Mouse (Mus musculus): Measurements from ENCODE around the gene Lrmda.
A peak's percentile ranks its signal among the peaks of the same experiment; 100 is the strongest.

Gene Lrmda

DNA sequence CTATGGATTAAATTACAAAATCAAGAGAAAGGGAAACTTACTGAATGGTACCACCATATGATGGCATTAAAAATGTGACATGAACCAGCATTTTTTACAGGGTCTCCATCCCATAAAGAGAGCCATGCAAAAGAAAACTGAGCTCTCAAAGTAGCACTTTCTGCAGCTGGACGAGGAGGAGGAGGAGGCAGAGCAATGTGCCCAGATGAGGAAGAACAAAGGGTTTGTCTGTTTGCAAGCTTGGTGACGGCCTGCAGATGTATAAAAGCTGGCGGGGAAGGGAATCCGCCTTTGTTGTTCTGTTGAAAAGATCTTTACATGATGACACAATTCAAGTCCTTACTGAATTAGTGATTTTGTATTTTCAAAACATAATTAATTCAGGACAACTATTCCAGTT is 841.1 kb downstream of the Lrmda start:
- no peak for DNase-seq (ENCODE audit: low spot score in 2 of 2)

DNA sequence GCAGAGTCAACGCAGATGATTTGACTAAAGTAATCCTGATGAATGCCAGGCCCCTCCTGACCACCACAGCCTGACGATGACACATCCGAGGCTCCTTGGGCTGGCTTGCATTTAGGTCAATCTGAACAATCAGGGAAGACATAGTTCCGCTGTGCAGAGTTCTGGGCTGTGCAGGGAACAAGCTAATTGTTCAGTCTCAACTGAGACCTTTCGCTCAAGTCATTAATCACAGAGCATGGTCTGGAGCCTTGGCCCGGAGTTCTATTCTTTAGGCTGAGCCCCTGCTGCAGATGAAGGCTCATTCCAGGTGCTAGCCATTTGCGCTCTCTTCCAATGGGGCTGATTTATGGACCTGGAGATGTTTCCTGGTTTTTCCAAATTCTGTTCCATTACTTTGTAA is 844.6 kb downstream of the Lrmda start:
- DNase-seq (ENCODE audit: low spot score in 2 of 2), result no peak

DNA sequence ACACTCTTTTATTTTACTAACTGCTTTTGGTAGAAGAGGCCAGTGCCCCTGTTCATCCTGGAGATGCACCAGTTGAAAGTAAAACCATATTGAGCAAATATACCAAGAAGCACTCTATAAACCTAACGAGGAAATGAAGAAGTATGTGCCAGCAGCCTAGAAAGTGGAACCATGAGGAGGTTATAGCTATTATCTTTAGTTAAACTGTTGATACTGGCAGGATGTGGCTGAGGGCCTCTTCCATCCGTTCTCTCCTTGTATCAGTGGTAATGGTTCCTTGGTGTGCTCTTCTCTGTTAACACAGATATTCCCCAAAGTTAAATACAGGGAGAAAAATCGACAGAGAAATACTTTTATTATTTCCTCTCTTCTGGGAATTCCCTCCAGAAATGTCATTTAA is 855.1 kb downstream of the Lrmda start:
- no peak for DNase-seq (ENCODE audit: low spot score in 2 of 2)

DNA sequence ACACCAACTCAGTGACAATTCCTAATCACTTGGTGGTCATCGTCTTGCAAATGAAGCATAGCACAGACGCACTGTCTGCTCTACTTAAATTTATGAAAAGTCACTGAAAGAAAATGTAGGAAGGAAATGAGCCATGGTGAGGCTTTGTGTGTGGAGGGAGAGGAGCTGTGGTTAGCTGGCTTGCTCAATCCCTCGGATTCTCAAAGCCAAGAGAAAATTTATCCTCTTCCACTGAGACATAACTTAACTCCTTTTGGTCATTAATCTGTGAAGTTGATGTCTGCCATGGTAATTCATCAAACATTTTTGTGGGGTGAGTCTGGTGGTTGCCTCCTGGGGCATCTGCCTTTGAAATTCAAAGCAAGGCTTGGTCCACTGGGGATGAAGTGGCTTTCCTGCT is 867.7 kb downstream of the Lrmda start:
- no peak for DNase-seq (ENCODE audit: low spot score in 2 of 2)

DNA sequence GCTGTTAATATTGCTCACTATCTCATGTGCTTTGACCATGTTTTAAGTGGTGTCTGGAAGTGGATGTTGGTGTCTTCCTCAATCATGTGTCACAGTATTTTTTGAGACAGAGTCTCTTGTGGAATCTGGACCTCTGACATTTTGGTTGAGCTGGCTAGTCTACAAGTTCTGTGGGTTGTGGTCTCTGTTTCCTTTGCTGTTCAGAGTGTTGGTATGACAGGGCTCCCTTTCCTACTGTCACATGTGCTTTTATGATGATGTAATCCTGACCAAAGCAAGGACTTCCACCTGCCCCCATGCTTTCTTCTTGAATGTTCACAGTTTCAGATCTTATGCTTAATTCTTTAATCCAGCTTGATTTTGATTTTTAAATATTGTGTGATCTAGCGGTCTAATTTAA is 879.8 kb downstream of the Lrmda start:
- DNase-seq (ENCODE audit: low spot score in 2 of 2), result no peak

DNA sequence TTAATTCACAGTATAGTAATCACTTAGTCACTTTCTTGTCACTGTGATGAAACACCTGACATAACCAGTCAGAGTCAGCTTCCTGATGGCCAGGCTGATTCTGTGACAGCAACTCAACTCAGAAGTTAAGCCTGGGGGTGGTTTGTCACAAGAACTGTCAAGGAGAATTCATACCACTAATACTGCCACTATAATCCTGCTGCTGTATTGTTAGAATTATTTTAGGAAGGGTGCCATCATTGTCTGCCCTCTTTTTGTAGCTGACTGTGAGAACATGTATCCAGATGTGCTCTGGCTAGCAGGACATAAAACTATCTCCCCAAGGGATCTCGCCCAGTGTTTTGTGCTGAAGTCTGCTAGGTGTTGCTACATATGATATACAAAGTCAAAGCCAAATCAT is 882.6 kb downstream of the Lrmda start:
- DNase-seq (ENCODE audit: low spot score in 2 of 2), result no peak

DNA sequence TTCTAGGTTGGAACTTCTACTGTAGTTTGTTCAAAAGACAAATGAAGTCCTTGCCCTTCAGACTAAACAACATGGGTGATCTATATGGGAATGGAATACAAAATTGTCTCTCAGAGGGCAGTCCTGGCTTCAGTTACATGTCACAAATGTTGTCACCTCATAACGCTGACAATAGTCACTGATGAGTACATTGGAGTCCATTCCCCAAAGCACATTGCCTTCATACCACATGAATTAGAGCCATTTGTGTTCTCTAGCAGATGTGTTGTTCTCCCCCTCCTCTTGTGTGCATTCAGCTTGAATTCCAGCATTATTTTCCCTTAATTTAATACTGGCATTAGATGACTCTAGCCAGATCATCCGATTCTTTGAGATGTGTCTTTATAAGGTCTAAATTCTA is 883.4 kb downstream of the Lrmda start:
- no peak for DNase-seq (ENCODE audit: low spot score in 2 of 2)

DNA sequence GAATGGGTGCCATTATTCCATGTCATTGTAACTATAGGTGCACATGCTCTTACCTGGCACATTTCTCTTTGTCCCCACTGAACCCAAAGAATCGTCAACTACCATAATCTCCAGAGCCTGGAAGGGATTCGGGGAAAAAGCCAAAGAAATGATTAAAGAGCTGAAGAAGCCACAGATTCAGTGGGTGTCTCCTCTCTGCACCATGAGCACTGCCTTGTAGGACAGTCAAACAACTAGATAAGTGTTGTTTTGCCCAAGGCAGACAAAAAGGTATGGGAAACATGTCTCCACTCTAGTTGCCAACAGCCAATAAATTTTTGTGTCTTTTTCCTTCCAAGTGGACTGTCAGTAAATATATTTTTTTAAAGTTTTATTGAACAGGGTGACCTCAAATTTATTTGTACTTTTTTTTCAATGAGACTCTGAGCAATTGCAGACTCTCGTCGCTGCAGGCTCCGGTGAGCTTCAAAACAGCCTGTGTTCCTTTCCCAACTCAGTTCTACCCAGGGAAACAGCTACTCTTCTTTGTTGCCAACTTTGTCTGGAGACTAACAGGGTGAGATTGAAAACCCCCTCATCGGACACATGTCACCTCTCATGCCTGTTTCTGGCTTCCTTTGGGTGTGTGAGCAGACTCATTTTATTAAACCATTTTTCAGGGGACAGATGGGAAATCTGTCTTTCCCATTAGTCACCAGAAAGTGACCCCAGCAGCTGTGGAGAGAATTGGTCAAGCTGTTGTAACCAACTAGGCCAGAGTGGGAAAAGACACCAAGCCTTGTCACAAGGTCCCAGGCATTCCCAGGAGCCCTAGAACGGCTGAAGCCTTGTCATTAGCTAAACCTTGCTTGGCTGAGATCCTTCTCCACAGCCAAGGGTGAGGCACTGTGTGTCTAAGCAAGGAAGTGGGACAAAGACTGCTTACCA is 886.5 kb downstream of the Lrmda start:
- no peak for DNase-seq (ENCODE audit: low spot score in 2 of 2)

DNA sequence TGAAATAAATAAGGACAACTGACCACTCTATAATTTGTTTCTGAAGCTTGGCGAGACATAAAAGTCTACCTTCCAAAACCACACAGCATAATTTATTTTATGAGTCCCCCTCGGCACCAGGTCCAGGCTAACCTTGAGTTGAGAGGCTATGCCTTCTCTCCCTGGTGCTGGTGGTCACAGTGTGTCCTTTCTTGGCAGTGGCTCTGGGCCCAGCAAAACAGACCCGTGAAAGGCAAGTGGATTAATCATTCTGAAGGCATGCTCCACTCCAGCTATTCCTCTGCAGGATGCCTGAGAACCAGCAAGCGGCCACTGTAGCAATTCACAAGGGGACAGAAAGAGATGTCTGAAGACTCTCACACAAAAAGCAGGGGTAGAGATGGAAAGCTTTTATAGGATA is 887.2 kb downstream of the Lrmda start:
- DNase-seq (ENCODE audit: low spot score in 2 of 2), result peak in 1 of 2 experiments; percentile 15

DNA sequence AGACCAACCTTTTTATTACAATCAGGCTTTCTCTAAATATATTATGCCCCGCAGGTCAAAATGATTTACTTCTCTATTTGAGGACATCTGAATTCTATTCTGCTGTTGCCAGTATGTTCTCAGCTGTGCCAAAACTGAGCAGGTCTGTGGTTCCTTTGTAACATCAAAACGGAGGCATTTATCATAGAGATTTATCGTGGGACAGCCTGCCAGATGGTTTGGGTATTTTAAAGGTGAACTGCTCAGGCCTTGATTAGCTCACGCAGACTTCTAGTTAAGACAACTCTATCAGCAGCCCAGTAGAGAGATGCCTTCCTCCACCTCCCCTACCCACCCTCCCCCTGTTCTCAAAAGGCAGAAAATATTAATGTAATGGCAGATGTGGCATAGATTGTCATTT is 887.7 kb downstream of the Lrmda start:
- no peak for DNase-seq (ENCODE audit: low spot score in 2 of 2)

DNA sequence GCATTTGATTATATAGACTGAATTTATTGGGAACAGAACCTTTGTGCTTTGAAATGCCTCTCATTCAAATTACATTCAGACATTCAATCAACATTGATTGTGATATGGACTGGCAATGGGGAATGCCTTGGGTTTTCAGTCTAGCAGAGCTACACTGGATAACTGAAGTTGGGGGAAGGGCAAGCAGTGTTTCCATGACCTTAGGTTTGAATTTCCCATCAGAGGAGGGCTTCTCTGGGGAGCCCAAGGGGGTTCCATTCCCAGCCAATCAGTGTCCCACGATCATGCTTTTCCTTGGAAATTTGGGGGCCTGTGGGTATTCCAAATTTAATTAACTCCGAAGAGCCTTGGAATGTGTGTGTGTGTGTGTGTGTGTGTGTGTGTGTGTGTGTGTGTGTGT is 888.5 kb downstream of the Lrmda start:
- no peak for DNase-seq (ENCODE audit: low spot score in 2 of 2)

DNA sequence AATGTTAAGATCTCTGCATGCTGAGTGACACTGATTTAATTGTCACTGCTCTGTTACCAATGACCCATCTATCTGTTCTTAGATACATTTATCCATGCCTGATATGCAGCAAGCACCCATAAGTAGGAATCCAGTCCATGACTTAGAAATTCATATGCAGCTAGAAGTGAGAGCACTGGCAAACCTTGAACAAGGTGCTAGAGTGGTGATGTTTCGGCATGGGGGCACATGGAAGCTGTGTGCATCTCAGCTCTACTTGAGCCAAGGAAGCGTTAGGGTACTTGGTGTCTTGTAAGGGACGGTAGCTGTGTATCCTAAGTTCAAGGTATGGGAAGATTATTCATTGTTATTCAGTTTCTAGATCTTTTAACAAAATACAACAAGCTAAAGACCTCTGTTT is 896.0 kb downstream of the Lrmda start:
- no peak for DNase-seq (ENCODE audit: low spot score in 2 of 2)

DNA sequence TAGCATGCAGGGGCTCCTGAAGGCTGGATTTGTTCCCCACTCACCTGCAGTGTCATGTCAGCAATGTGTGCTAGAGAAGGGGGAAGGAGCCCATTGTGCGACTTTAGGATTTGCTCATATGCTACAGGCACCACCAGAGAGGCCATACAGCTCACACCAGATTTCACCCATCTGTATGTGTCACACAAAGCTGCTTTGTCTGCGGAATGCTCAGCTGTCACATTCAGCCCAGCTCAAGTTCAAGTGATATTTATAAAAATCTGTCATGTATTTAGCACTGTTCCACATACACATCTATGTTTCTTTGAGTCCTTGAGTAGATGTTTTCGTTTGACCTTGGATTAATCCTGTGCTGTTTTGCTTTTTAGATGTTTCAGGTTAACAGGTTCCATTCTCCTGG is 899.0 kb downstream of the Lrmda start:
- no peak for DNase-seq (ENCODE audit: low spot score in 2 of 2)

DNA sequence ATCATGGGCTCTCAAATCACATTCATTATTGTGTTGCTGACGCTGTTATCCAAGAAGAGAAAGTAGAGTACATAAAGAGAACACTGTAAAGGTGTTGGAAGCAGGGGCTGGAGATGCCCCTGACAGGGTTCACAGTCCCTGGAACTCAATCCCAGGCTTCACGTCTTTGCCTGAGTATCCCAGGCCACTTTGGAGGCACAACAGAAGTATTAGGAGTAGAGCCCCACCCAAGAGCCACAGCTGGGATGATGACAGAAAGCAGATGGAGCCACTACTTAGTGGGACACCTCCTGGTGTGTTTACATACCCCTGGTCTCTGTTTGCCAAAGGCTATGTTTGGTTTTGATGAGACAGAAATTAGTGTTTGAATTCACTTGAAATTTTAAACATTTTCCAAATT is 899.4 kb downstream of the Lrmda start:
- no peak for DNase-seq (ENCODE audit: low spot score in 2 of 2)

DNA sequence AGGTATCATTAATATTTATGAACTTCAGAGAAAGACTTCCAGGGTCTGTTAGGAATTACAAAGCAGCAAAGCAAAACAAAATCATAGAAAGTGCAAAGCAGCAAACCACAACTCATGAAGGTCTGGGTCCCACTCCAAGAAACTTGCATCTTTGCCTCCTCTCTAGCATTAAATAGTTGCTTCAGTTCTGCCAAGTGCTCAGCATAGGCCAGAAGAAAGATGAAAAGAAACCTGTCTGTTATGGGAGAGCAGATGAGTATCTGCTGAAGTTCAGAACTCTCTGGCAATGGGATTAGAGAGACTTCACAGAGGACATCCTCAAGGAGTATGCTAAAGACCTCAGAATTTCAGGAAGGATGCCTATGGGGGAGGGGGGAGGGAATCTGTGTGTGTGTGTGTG is 901.6 kb downstream of the Lrmda start:
- DNase-seq (ENCODE audit: low spot score in 2 of 2), result no peak

DNA sequence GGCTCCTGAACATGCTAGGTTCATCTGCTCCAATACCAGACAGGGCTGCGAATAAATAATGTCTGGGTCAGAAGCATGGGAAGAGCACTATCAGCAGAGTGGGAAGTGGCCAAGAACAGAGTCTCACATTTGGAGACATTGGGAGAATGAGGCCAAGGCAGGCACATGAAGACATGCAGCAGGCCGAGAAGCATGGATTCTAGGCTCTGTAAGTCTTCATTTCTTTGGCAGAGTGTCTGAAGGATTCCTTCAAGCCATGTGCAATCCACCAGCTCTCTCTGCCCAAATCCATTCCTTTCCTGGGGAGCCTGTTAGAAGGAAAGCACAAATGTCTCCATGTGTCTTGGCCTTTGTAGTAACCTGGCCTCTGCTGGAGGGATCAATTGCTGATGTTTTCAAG is 902.3 kb downstream of the Lrmda start:
- no peak for DNase-seq (ENCODE audit: low spot score in 2 of 2)

DNA sequence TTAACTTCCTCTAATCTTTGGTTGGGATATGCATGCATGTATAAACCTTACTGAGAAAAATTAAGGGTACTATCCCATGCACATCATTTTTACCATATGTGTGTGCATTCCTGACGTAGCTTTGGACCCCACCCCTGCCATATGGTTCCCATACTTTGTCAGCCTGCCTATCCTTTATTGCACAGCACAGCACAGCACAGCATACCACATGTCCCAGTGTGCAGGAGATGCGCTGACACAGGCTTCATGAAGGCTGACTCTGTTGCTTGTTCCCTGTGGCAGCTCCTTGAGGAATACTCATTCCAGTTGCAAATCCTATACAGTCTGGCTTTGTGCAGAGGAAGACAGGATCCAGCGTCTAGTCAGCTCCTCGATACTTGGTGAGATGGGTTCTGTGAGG is 903.1 kb downstream of the Lrmda start:
- no peak for DNase-seq (ENCODE audit: low spot score in 2 of 2)

DNA sequence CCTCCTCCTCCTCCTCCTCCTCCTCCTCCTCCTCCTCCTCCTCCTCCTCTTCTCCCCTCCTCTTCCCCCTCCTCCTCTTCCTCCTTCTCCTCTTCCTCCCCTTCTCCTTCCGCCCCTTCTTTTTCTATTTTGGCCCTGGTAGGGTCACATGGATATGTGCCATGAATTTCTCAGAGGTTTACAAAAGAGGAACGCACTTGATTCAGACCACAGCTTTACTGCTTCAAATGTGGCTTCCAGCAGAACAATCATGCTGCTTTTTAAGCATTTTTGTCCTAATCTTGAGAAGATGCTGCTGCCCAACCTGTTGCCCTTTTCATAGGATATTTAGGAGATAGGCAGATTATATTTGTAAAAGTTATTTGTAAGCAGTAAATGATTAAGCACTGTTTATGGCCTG is 903.7 kb downstream of the Lrmda start:
- no peak for DNase-seq (ENCODE audit: low spot score in 2 of 2)

DNA sequence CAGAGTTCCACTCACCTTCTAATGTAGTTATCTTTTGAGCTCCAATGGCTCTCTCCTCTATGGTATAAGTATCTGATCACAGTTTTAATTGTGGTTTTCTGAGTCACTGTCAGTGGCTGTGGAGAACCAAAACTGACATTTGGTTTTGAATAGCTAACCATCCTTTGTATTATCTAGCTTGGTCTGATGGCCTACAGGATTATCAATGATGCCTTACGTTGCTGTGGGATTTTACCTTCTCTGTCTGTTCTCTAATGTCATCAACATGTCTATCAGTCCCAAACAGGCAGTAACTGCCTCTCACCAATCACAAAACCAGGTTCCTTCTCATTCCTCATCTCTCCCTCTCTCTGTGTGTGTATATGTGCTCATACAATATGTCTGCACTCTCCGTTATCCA is 908.8 kb downstream of the Lrmda start:
- no peak for DNase-seq (ENCODE audit: low spot score in 2 of 2)

DNA sequence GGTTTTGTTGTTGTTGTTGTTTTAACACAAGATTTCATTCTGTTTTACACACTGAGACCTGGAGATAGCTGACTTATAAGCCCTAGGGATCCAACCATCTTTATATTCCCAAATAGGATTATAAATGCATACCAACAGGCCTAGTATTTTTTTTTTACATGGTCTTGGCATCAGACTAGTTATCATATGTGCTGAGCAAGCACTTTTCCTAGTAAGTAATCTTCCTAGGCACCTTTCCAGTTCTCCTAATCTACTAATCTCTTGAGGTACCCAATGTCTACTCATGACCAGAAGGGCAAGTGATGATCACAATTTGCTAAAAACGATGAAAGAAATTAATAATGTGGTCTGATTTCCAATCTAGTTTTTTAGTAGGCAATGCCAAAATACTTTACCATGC is 909.2 kb downstream of the Lrmda start:
- DNase-seq (ENCODE audit: low spot score in 2 of 2), result no peak

DNA sequence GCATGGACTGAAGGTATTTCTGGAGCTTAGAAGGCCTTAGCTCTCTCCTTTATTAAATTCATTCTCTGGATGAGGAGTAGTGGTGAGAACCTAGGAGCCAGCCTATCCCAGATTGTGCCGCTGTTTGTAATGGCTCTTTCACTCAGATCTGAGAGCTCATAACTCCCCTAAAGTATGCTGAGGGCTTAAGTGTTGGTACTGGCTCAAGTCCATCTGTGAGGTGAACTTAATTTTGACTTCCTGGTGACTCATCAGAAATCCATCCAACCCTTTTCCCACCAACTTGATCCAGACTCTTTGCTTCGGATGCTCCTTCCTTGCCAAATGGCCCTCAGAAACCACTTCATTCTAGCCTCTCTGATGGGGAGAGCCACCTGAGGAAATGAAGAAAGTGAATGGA is 910.1 kb downstream of the Lrmda start:
- no peak for DNase-seq (ENCODE audit: low spot score in 2 of 2)

DNA sequence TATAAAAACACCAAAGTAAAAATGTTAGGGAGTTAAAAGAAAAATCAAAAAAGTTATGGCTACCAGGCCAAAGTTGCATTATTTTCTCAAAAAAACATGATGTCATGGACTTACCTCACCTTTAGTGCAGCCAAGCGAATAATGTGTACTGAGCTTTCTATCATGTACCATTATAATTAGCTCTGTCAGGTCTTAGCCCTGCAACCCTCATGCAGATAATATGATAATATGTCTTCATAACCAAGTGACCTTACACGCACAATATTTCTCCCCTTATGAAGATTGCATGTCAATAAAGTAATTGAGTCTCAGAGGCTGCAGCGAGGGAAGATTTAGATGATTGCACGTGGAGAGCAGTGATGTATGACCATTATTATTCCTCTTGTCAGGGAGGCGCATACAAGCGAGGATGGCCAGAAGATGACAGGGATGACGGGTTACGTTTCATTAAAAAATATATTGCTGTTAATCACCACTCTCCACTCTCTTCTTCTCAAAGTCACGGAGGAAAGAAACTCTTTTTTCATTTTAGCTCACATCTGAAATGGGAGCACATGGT is 911.1 kb downstream of the Lrmda start:
- DNase-seq (ENCODE audit: low spot score in 2 of 2), result no peak

DNA sequence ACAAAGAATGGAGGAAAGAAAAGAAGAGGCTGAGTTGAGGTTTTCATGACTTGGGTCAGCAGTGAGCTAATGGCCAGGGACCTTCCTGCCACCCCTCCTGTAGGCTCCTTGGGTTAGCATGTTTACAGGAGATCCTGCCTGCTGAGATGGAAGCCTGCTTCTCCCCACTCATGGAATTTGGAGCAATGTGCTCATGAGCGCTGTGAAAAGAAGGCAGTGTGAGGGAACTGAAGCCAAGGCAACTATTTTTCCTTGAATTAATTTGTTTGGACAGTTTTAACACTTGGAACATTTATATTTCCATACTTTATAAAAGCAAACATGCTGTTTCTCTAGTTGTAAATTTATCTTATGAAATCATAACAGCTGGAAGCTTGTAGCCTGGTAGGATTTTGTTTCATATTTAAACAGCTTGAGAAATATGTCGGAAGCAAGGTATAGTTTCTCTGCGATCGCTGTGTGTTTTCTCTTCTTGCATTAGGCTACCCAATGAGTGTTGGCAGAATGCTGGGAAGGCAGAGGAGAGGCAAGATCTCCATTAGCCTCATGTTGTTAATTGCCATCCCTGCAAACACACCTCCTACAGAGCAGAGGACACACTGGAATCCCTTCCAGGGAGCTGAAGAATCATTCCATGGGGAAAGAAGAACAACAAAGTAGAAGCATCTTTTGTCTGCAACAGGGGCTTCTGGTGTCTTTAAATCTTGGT is 911.8 kb downstream of the Lrmda start:
- no peak for DNase-seq (ENCODE audit: low spot score in 2 of 2)

Measured in right cerebral cortex, adult 2 months (tissue).